Mouse (Mus musculus): ENCODE measurements around the gene Epm2aip1.
A peak's percentile ranks its signal among the peaks of the same experiment; 100 is the strongest.

Epm2aip1 gene

GRCm38 (mm10) chr9:111287956-111288355, 16.2 kb downstream of the Epm2aip1 start:
- no peak for DNase-seq (ENCODE audit: low read depth, low spot score)

- no peak for DNase-seq (ENCODE audit: low read depth, low spot score)
Measured at GRCm38 (mm10) chr9:111289294-111289831, 17.6 kb downstream of the Epm2aip1 start.

- peak; percentile 92 for DNase-seq (ENCODE audit: low read depth, low spot score)
Measured at GRCm38 (mm10) chr9:111289832-111290339, 18.2 kb downstream of the Epm2aip1 start.

- peak; percentile 79 for DNase-seq (ENCODE audit: low read depth, low spot score)
Measured at GRCm38 (mm10) chr9:111290539-111291100, 18.9 kb downstream of the Epm2aip1 start.

- no peak for DNase-seq (ENCODE audit: low read depth, low spot score)
Measured at GRCm38 (mm10) chr9:111293234-111293633, 21.5 kb downstream of the Epm2aip1 start.

- DNase-seq (ENCODE audit: low read depth, low spot score), result no peak
Measured at GRCm38 (mm10) chr9:111294911-111295310, 23.2 kb downstream of the Epm2aip1 start.

- no peak for DNase-seq (ENCODE audit: low read depth, low spot score)
Measured at GRCm38 (mm10) chr9:111295323-111295722, 23.6 kb downstream of the Epm2aip1 start.

GRCm38 (mm10) chr9:111296433-111296832, 24.7 kb downstream of the Epm2aip1 start:
- DNase-seq (ENCODE audit: low read depth, low spot score), result no peak

GRCm38 (mm10) chr9:111298606-111299005, 26.9 kb downstream of the Epm2aip1 start:
- DNase-seq (ENCODE audit: low read depth, low spot score), result no peak

GRCm38 (mm10) chr9:111302196-111302831, 30.6 kb downstream of the Epm2aip1 start:
- DNase-seq (ENCODE audit: low read depth, low spot score), result peak; percentile 86

GRCm38 (mm10) chr9:111304036-111304435, 32.3 kb downstream of the Epm2aip1 start:
- peak; percentile 85 for DNase-seq (ENCODE audit: low read depth, low spot score)

- DNase-seq (ENCODE audit: low read depth, low spot score), result peak; percentile 46
Measured at GRCm38 (mm10) chr9:111306142-111306541, 34.4 kb downstream of the Epm2aip1 start.

GRCm38 (mm10) chr9:111311031-111311842, 39.5 kb downstream of the Epm2aip1 start, which contains the start of gene Trank1:
Gene Trank1 (plus strand): TSS chr9:111311739.
- peak; percentile 86 for DNase-seq (ENCODE audit: low read depth, low spot score)

- DNase-seq (ENCODE audit: low read depth, low spot score), result no peak
Measured at GRCm38 (mm10) chr9:111311843-111312441, 40.2 kb downstream of the Epm2aip1 start.

- peak; percentile 55 for DNase-seq (ENCODE audit: low read depth, low spot score)
Measured at GRCm38 (mm10) chr9:111312442-111313141, 40.9 kb downstream of the Epm2aip1 start.

- DNase-seq (ENCODE audit: low read depth, low spot score), result peak; percentile 76
Measured at GRCm38 (mm10) chr9:111313299-111313698, 41.6 kb downstream of the Epm2aip1 start.

GRCm38 (mm10) chr9:111313793-111314192, 42.1 kb downstream of the Epm2aip1 start:
- DNase-seq (ENCODE audit: low read depth, low spot score), result no peak

GRCm38 (mm10) chr9:111314219-111314618, 42.5 kb downstream of the Epm2aip1 start:
- peak; percentile 80 for DNase-seq (ENCODE audit: low read depth, low spot score)

GRCm38 (mm10) chr9:111320912-111321311, 49.2 kb downstream of the Epm2aip1 start:
- DNase-seq (ENCODE audit: low read depth, low spot score), result peak; percentile 76

GRCm38 (mm10) chr9:111324881-111325280, 53.2 kb downstream of the Epm2aip1 start:
- peak; percentile 83 for DNase-seq (ENCODE audit: low read depth, low spot score)

All from brain, adult 2 months (tissue).